Mouse (Mus musculus) liver, adult 2 months (tissue): ENCODE results near the gene Rps3.

ENCODE experiments used
- CTCF ChIP-seq: fragments of 200-500 bp; IDR thresholded peaks from 2 replicates; pipeline ENCODE4 v1.5.1; 2011; ENCODE audit warnings: low read depth, low read length, control low read depth
- POLR2A ChIP-seq: fragments of 200-500 bp; IDR thresholded peaks from 2 replicates; pipeline ENCODE4 v1.6.1; 2011; ENCODE audit warnings: low read length, control low read depth; ENCODE audit not compliant: insufficient read depth; ENCODE audit errors: extremely low read depth

- TF ChIP-seq POLR2A (no peak), CTCF (no peak)
Observed at GRCm38 (mm10) chr7:99501148-99501547, 17.6 kb upstream of the Rps3 start.
